Mouse (Mus musculus) testis, adult 2 months (tissue): ENCODE results near the gene Micu1. TPM values are rescaled to one million over a fixed set of nuclear protein-coding genes. Genes with fewer than 3 reads are reported as not detected.

Experiments used
- H3K27ac ChIP-seq: fragments of 200-500 bp; 2 replicates; pipeline ENCODE4 v1.5.1; 2012; ENCODE audit warnings: low read depth, low read length; ENCODE audit not compliant: control insufficient read depth, insufficient read depth
- H3K27me3 ChIP-seq: fragments of 200-500 bp; 2 replicates; pipeline ENCODE4 v1.6.1; 2012; ENCODE audit warnings: mild to moderate bottlenecking, low read length, moderate library complexity; ENCODE audit not compliant: control insufficient read depth, insufficient read depth
- H3K36me3 ChIP-seq: fragments of 200-500 bp; 2 replicates; pipeline ENCODE4 v1.6.1; 2012; ENCODE audit warnings: mild to moderate bottlenecking, low read length; ENCODE audit not compliant: control insufficient read depth, insufficient read depth
- H3K4me1 ChIP-seq: fragments of 200-500 bp; 2 replicates; pipeline ENCODE4 v1.6.1; 2012; ENCODE audit warnings: low read length; ENCODE audit not compliant: control insufficient read depth, insufficient read depth
- H3K4me3 ChIP-seq: fragments of 200-500 bp; 2 replicates; pipeline ENCODE4 v1.5.1; 2012; ENCODE audit warnings: low read depth, mild to moderate bottlenecking, low read length, moderate library complexity, mixed read lengths; ENCODE audit not compliant: control insufficient read depth
- CTCF ChIP-seq: fragments of 200-500 bp; IDR thresholded peaks from 2 replicates; pipeline ENCODE4 v1.5.1; 2012; ENCODE audit warnings: low read depth, mild to moderate bottlenecking, inconsistent platforms, low read length, moderate library complexity; ENCODE audit not compliant: control insufficient read depth, insufficient read depth, insufficient replicate concordance
- POLR2A ChIP-seq: fragments of 200-500 bp; IDR thresholded peaks from 2 replicates; pipeline ENCODE4 v1.6.1; 2012; ENCODE audit warnings: low read depth, mild to moderate bottlenecking, inconsistent platforms, low read length, moderate library complexity; ENCODE audit not compliant: control insufficient read depth
- polyA plus RNA-seq: library from polyadenylated mRNA; depleted of rRNA; stranded (reverse); fragments of >200 nt; gene quantifications from 2 replicates; pipeline ENCODE4 v1.2.3, GENCODE M21; 2012

Gene Micu1
- polyA plus RNA-seq, 1 experiment: 33.6 TPM

GRCm38 (mm10) chr10:59743969-59744368 is 41.7 kb downstream of the Micu1 start:
- Histone ChIP-seq H3K4me3 (no peak overlapping the region), H3K4me1 (no peaks in the 10 kb centered on the region), H3K27me3 (no peaks in the 10 kb centered on the region), H3K27ac (no peak overlapping the region), H3K36me3 (no peaks in the 10 kb centered on the region)
- no peak for TF ChIP-seq POLR2A
- no peak for TF ChIP-seq CTCF

DNA sequence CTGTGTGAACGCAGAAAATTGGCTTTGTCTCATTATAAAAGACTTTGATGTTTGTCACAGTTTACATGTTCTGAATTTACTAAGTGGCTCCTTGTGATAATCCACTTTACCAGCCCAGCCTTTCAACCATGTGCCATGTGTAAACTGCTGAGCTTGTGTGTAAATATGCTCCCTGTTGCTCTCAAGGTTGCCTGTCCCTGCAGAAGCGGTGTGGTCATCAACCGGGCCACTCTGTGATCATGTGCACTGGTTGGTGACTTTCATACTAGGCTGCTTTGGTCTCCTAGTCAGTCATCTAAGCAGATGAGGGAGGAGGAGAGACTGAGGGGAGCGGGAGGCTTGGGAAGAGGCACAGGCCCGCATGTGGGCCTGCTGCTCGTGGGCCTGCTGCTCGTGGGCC is 45.1 kb downstream of the Micu1 start:
- no peaks in the 10 kb centered on the region for H3K36me3 ChIP-seq
- H3K4me1 ChIP-seq: no peaks in the 10 kb centered on the region
- no peak for TF ChIP-seq POLR2A
- TF ChIP-seq CTCF: no peak
- H3K4me3 ChIP-seq: no peak overlapping the region
- no peak overlapping the region for H3K27ac ChIP-seq
- no peaks in the 10 kb centered on the region for H3K27me3 ChIP-seq

DNA sequence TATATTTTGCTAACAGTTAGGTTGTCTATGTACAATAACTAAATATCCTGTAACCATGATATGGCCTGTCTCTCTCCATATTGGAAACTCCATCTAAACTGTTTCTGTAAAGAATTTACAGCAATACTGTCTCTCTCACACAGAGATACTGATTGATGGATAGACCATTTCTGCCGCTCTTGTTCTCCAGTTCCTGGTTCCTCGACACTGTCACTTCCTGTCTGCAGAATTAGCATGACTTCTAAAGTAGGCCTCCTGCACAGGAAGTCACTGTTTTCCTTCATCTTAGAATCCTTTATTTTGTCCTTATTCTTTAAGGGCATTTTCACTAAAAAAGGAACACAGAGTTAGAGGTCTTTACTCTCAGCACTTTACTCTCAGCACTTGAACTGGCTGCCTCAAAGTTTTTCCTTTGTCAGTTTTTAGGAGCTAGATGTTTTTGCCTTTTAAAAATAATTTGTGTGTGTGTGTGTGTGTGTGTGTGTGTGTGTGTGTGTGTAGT is 46.5 kb downstream of the Micu1 start:
- no peaks in the 10 kb centered on the region for H3K36me3 ChIP-seq
- TF ChIP-seq POLR2A: no peak
- no peak for TF ChIP-seq CTCF
- H3K4me3 ChIP-seq: no peak overlapping the region
- no peaks in the 10 kb centered on the region for H3K4me1 ChIP-seq
- no peaks in the 10 kb centered on the region for H3K27me3 ChIP-seq
- H3K27ac ChIP-seq: no peak overlapping the region

- no peaks in the 10 kb centered on the region for H3K4me1 ChIP-seq
- no peak overlapping the region for H3K27ac ChIP-seq
- no peaks in the 10 kb centered on the region for H3K27me3 ChIP-seq
- no peak for TF ChIP-seq POLR2A
- TF ChIP-seq CTCF: no peak
- no peak overlapping the region for H3K4me3 ChIP-seq
- H3K36me3 ChIP-seq: no peaks in the 10 kb centered on the region
Observed at GRCm38 (mm10) chr10:59753538-59754069, 51.3 kb downstream of the Micu1 start.

GRCm38 (mm10) chr10:59754104-59754503 is 51.8 kb downstream of the Micu1 start:
- Histone ChIP-seq H3K27ac (no peak overlapping the region), H3K27me3 (no peaks in the 10 kb centered on the region), H3K4me3 (no peak overlapping the region), H3K4me1 (no peaks in the 10 kb centered on the region), H3K36me3 (no peaks in the 10 kb centered on the region)
- TF ChIP-seq POLR2A: no peak
- TF ChIP-seq CTCF: no peak

- Histone ChIP-seq H3K27ac (no peak overlapping the region), H3K4me1 (no peaks in the 10 kb centered on the region), H3K36me3 (no peaks in the 10 kb centered on the region), H3K4me3 (no peak overlapping the region), H3K27me3 (no peaks in the 10 kb centered on the region)
- TF ChIP-seq CTCF (no peak), POLR2A (no peak)
Observed at GRCm38 (mm10) chr10:59754901-59755300, 52.6 kb downstream of the Micu1 start.

DNA sequence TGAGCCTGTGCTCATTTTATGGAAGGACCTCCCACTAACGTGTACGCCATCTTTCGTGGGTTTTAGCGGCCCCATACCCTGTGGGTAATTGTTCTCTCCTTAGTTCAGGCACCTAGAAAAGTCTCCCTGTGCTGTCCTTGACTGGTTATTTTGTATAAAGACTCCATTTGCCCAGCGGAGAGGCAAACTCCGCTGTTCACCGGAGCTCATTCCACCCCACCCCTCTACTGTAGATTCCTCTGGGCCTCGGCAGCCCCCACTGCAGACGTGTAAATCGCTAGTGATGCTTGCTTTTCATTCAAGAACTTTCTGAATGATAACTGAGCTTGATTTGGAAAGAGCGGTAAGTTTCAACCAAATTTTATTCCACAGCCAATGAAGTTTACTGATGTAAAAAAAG is 53.4 kb downstream of the Micu1 start:
- no peaks in the 10 kb centered on the region for H3K4me1 ChIP-seq
- no peaks in the 10 kb centered on the region for H3K36me3 ChIP-seq
- no peaks in the 10 kb centered on the region for H3K27me3 ChIP-seq
- no peak overlapping the region for H3K27ac ChIP-seq
- no peak overlapping the region for H3K4me3 ChIP-seq
- TF ChIP-seq POLR2A (no peak), CTCF (no peak)
